Mouse (Mus musculus) gastrocnemius, postnatal 14 days (tissue): ENCODE data around the gene Crybg2. TPM values are rescaled to one million over a fixed set of nuclear protein-coding genes. Genes with fewer than 3 reads are reported as not detected.
A peak's percentile ranks its signal among the peaks of the same experiment; 100 is the strongest.

Source experiments
- DNase-seq: peaks from one replicate; pipeline ENCODE4 v3.0.0; 2021; ENCODE audit warnings: mixed read lengths
- intact Hi-C: fragments of 180-260 bp; cut with DNase I; formaldehyde crosslinking; loops from one replicate; pipeline ENCODE4 v1.15.1; 2025; ENCODE audit warnings: low total_unique reads
- long read RNA-seq, 2 experiments: library from polyadenylated mRNA; stranded (forward); transcript quantifications; one replicate each; pipeline ENCODE4 v2.0.0; 2021
- total RNA-seq, 2 experiments: library from RNA; stranded (reverse); gene quantifications; 2 replicates each; pipeline ENCODE4 v1.2.3; 2021

Crybg2 gene
- total RNA-seq, result not detected
- long read RNA-seq, experiment 1, result 0 reads
- long read RNA-seq, experiment 2, result 0 reads

- intact Hi-C loops, result no loop called here
- DNase-seq, result no peak
These were observed at the start of gene Crybg2 for GRCm38 (mm10) chr4:134060135-134060865. Gene Crybg2, plus strand, starts transcription at chr4:134060815.

- intact Hi-C loops, result no loop called here
- no peak for DNase-seq
These were observed 48.9 kb upstream of the Crybg2 start for GRCm38 (mm10) chr4:134011450-134012414.

- peak; percentile 57 for DNase-seq
- intact Hi-C loops, result no loop called here
These were observed 47.6 kb upstream of the Crybg2 start for GRCm38 (mm10) chr4:134012858-134013528.

GRCm38 (mm10) chr4:134016208-134016607 lies 44.4 kb upstream of the Crybg2 start:
- intact Hi-C loops, result no loop called here
- no peak for DNase-seq

- DNase-seq, result no peak
- intact Hi-C loops, result no loop called here
These were observed 43.8 kb upstream of the Crybg2 start for GRCm38 (mm10) chr4:134016767-134017166.

GRCm38 (mm10) chr4:134017201-134017865 lies 43.3 kb upstream of the Crybg2 start:
- intact Hi-C loops, result no loop called here

GRCm38 (mm10) chr4:134018038-134018778 lies 42.4 kb upstream of the Crybg2 start:
- DNase-seq, result no peak
- intact Hi-C loops, result no loop called here

More at GRCm38 (mm10) chr4:134017201-134017865, 43.3 kb upstream of the Crybg2 start:
- DNase-seq, result no peak

GRCm38 (mm10) chr4:134018779-134019145 lies 41.9 kb upstream of the Crybg2 start, which contains the start of gene Lin28a:
Gene Lin28a, minus strand, starts transcription at chr4:134018841.
- intact Hi-C loops, result no loop called here
- no peak for DNase-seq

- DNase-seq, result no peak
These were observed 41.4 kb upstream of the Crybg2 start for GRCm38 (mm10) chr4:134019210-134019609.

GRCm38 (mm10) chr4:134019641-134020351 lies 40.8 kb upstream of the Crybg2 start:
- DNase-seq, result no peak

More at GRCm38 (mm10) chr4:134019210-134019609, 41.4 kb upstream of the Crybg2 start:
- intact Hi-C loops, result no loop called here

GRCm38 (mm10) chr4:134020621-134021020 lies 40.0 kb upstream of the Crybg2 start:
- intact Hi-C loops, result no loop called here
- DNase-seq, result peak; percentile 61

More at GRCm38 (mm10) chr4:134019641-134020351, 40.8 kb upstream of the Crybg2 start:
- intact Hi-C loops, result no loop called here

- no peak for DNase-seq
- intact Hi-C loops, result no loop called here
These were observed 34.8 kb upstream of the Crybg2 start for GRCm38 (mm10) chr4:134025802-134026201.

- DNase-seq, result peak; percentile 67
- intact Hi-C loops, result loop anchor here (5.0 kb wide), 1 partner anchor 41 kb away; no protein-coding TSS in a partner anchor
These were observed 24.7 kb upstream of the Crybg2 start for GRCm38 (mm10) chr4:134035953-134036352.

GRCm38 (mm10) chr4:134041317-134042123 lies 19.1 kb upstream of the Crybg2 start:
- peak; percentile 38 for DNase-seq
- intact Hi-C loops, result no loop called here

GRCm38 (mm10) chr4:134043041-134043440 lies 17.6 kb upstream of the Crybg2 start:
- intact Hi-C loops, result no loop called here
- DNase-seq, result no peak

- DNase-seq, result no peak
- intact Hi-C loops, result no loop called here
These were observed 13.0 kb upstream of the Crybg2 start for GRCm38 (mm10) chr4:134047648-134048047.

GRCm38 (mm10) chr4:134051912-134052311 lies 8.7 kb upstream of the Crybg2 start:
- DNase-seq, result no peak
- intact Hi-C loops, result no loop called here
